Mouse (Mus musculus): Measurements from ENCODE around the gene Cpne9.

The Cpne9 gene

DNA sequence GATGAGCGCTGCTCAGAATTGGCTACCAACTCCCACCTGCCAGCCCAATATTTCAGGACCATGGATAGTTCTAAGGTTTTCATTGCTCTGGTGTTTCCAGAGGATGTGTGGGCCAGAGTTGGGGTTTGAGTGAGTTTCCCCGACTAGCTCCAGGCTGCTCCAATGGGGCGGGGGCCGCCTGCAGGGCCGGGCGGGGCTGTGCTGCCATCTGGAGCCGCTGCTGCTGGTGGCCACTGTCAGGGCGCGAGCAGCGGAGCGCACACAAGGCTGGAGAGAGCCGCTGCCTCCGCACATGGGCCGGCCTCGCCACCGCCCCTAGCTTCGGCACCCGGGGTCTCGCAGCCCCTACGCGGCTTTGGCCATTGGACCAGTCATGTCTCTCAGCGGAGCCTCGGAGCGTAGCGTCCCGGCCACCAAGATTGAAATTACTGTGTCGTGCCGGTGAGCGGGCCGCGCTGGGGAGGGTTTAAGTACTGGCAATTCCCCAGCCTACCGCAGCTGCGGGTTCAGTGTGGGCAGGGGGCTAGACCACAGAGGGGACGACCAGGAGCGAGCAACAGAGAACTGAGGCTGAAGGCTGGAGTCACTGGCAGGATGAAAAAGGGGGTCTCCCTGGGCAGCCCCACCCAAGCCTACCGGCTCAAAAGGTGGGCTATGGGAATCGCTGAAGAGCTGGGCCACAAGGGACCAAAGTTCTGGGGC lies at the start of gene Cpne9:
Gene Cpne9 (plus strand): TSS at position 207 of the 702 bp plus-strand sequence.
- DNase-seq (ENCODE audit: low spot score in 2 of 2) = peak in 1 of 2 experiments; percentile 23

DNA sequence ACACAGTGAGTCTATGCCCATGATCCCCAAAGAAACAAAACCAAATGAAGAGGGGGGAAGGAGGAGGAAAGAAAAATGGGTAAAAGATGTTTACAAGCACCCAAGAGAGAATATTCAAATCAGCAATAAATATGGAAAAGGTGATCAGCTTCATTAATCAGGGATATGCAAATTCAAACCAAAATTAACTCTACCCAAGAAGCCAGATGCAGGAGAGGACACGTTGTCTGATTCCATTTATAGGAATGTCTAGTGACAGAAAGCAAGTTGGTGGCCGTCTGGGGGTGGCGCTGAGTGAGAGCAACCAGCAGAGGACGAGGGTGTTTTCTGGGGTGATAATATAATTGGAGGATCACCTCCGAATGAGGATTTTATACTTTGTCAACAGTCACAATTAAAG lies 47.0 kb upstream of the Cpne9 start:
- DNase-seq (ENCODE audit: low spot score in 2 of 2) = no peak

DNA sequence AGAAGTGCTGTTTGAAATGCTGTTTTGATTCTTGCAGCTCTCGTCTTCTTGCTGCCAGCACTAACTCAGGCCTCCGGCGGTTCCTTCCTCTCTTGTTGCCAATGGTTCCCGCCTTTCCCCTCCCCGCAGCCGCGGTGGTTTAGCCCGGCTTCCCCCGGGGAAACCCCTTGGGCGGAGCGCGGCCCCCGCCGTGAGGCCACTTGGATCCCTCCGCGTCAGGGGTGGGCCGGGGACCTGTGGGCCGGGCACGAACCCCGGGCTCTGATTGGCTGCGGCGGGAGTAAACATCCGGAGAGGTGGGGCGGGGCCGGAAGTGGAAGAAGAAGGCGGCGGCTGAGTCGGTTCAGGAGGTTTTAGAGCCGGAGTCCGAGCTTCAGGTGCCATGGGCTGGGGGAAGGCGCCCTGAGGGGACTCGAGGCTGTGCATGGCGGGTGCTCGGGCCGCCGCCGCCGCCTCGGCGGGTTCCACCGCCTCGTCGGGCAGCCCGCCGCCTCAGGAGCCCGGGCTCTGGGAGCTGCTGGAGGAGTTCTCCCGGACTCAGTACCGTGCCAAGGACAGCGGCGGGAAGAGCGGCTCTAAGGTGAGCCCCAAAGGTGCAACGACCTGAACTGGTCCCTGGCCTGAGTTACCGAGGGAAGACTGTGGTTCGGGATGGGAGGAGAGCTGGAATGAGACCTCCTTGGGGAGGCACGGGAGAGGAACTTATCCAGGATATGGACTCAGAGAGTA lies 44.4 kb upstream of the Cpne9 start, which contains the start of gene Mtmr14:
Gene Mtmr14 (plus strand): TSS at position 302 of the 729 bp plus-strand sequence.
- DNase-seq (ENCODE audit: low spot score in 2 of 2) = peak; percentile 99

DNA sequence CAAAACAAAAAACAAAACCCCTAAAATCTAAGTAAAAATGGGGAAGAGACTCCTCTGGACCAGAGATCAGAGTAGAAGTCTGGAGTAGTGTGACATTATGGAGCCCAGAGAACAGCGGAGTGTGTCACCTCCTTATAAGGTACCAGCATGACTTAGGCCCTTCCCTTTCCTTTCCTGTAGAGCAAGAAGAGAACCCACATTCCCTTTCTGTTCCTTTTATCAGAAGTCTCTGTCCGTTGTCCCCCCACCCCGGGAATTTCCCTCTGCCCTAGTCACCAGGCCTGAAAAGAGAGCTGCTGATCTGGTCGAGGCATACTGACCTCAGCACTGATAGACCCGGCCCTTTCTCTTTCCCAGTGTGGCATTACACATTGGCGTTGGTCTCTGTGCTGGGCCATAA lies 43.7 kb upstream of the Cpne9 start:
- no peak for DNase-seq (ENCODE audit: low spot score in 2 of 2)

DNA sequence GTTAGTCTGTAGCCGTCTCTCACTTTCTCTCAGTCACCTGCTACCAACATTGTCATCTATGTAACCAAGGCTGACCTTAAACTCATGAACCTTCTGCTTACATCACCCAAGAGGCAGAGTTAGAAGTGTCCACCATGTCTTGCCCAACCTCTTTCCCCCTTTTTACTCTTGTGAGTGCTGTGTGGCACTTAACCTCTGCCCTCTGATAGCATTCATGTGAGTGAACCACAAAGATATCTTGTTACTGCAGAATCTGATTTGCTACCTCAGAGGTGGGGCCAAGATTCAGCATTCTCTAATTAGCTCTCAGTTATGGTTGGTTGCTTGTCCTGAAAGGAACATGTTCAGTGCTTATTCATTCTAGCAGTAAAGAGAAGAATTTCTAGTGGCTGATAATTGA lies 39.4 kb upstream of the Cpne9 start:
- DNase-seq (ENCODE audit: low spot score in 2 of 2) = no peak

DNA sequence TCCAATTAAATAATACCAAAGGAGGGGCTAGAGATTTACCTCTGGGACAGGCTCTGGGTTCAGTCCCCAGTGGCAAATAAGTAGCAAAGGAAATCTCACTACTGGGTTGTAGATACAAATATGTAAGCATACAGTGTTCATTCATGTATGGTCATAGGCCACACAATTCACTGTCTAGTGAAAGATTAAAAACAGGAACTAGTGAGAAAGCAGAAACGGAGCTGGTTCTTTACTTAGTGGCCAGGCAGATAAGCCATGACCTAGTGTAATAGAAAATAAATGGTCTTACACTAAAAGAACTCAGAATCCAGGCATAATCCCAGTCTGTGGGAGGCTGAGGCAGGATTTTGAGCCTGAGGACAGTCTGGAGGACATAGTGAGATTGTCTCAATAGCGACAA lies 36.5 kb upstream of the Cpne9 start:
- DNase-seq (ENCODE audit: low spot score in 2 of 2) = no peak

DNA sequence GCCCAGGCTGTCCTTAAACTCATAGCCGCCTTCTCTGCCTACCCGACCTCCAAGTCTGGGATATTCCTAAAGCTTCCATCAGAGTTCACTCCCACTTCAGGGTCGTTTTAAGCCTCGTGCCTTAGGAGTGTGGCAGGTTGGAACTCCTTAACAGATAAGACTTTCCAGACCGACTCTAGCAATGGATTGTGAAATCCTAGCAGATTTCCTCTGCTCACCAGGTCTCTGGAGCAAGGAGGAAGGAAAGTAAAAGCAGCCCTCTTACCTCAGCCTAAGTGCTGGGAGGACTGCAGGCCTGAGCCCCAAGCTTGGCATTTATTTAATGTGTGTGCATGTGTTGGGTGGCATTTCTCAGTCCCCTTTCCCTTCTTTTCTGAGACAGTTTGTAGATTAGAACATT lies 31.3 kb upstream of the Cpne9 start:
- no peak for DNase-seq (ENCODE audit: low spot score in 2 of 2)

DNA sequence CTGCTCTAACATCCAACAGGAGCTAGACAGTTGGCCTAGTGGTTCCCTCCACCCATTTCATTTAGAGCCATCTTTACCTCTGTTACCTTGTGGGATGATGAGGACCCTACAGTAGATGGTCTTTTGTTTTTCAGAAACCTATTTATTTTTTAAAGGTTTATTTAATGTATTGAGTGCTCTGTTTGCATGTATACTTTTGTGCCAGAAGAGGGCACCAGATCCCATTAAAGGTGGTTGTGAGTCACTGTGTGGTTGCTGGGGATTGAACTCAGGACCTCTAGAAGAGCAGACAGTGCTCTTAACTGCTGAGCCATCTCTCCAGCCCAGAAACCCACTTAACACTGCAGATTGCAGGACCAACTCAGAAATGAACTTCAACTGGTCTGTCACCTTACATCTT lies 30.2 kb upstream of the Cpne9 start:
- DNase-seq (ENCODE audit: low spot score in 2 of 2) = no peak

DNA sequence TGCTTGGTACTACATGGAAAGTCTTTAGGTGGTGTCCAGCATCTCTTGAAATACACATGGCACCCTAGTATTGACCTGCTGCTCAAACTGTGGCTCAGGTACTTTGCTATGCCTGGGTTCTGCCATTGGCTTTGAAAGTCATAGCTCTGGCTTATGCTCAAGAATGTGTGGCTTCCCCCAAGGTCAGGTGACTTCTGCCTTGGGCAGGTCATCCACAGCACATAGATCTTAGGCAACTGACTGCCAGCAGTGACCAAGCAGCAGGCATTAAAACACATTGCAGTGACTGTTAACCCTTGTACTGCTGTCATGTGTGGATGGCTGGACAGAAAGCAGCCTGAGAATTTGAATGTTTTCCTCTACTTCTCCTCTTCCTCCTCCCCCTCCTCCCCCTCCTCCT lies 27.2 kb upstream of the Cpne9 start:
- no peak for DNase-seq (ENCODE audit: low spot score in 2 of 2)

DNA sequence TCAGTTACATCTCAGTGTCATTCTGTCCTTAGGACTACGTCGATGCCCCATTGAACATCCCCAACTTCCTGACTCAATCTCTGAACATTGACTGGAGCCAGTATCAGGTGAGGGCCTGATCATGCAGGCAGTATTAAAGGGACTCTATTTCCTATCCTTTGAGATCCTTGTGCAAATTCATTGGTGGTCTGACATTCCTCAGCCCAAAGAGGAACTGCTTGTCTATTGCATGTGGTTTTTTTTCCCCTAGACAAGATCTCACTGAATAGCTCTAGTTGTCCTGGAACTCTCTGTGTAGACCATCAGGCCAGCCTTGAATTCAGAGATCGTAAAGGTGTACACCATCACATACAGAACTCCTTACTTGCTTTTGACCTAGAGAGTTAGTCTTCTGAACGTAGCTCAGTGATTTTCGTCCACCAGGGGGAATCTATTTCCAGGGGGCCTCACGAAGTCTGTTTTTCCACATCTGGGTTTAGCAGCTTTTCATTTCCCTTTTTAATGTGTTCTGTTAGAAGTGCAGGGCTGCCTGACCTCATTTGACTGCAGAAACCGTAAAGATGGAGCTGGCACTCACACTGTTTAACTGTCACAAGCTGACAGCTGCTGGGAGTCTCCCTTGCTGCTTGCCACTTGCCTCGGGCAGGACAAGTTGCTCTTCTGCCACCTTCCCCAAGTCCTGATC lies 20.8 kb upstream of the Cpne9 start:
- DNase-seq (ENCODE audit: low spot score in 2 of 2) = peak in 1 of 2 experiments; percentile 32

DNA sequence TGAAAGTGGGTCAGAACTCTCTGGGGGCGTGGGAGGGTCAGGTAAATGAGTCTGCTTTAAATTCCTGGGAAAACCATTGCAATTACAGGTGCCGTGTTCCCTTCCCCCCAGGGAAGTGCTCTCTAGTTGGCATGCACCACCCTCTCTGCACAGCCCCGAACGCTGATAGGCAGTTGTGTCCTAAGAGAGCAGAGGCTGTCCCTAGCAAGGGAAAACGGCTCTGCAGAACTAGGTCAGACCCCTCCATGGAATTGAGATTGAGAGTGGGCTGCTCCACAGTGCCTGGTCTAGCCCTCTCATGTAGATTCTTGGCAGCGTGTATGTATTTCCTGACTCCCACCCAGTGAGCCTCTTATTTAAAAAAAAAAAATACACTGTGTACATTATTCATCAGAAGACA lies 18.6 kb upstream of the Cpne9 start:
- no peak for DNase-seq (ENCODE audit: low spot score in 2 of 2)

DNA sequence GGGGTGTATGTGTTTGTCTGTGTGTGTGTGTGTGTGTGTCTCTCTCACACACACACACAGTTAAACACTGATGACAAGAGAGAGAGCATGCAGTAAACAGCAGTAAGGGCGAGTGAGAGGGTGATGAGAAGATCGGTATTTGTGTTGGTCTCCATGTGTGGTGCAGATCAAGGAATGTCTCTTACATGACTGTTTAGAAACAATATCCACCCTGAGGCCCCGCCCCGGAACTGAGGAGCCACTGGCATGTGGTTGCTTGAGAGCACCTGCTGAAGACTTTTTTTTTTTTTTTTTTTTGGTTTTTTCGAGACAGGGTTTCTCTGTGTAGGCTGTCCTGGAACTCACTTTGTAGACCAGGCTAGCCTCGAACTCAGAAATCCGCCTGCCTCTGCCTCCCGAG lies 17.7 kb upstream of the Cpne9 start:
- DNase-seq (ENCODE audit: low spot score in 2 of 2) = peak in 1 of 2 experiments; percentile 14

DNA sequence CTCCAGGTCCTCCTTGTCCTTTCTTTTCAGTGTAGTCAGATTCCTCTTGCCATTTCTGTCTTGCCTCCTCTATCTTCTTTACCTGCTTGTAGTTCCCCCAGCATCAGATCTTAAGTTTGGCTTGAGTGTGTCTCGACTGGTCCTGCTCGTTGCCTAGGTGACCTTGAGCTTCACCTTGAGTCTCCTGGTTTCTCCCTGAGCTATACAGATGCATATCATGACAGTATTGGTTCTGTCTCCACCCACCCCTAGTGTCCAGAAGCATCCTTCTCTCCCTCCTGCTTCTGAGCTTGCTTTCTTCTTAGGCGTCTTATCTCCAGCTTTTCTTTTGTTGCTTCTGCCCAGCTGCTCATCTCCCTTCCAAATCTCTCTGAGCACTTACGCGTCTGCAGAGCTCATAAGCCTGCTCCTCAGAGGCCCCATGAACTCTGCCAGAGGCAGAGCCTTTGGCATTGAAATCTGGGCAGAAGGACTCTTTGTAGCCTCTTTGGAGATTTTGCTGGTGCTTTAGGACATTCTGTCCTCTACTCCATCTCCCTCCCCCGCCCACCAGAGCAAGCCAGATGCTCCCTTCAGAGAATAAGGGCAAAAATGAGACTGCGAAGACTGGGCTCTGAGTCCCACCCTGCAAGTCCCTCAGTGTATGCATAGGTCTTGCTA lies 15.0 kb upstream of the Cpne9 start:
- no peak for DNase-seq (ENCODE audit: low spot score in 2 of 2)

DNA sequence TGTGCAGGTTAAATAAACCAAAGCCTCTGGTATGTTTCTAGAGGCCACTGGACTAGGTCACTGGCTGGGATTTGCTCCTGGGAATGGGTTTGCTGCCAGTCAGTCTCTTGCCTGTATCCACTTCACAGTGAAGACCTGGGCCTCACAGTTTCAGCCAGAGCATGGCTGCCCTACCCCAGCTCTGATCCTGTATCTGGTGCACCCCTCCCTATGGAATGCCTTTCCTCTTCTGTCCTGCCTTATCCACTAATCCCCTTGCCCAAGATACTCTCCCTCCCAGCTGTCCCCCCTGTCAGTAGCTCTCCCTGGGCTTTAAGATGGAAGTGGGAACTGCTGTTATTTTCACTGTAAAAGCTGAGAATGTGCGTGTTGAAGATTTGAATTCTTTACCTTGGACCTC lies 14.1 kb upstream of the Cpne9 start:
- DNase-seq (ENCODE audit: low spot score in 2 of 2) = no peak

DNA sequence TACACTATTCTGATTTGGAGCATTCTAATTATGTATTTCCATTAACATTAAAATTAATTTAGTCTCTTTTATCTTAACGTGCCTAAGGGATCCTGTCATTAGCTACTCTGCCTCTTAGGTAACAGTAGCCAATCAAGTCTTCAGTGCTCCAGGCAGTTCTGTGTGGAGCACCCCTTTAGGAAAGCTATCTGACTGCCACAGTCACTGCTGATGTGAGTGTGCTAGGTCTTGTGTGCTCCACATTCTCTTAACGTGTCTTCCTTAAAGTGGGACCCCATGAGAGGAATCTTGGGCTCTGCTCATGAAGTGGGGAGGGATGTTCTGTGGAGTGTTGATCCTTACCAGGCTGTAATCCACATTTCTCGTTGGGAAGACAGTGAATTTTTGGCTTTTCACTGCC lies 9.7 kb upstream of the Cpne9 start:
- DNase-seq (ENCODE audit: low spot score in 2 of 2) = no peak

DNA sequence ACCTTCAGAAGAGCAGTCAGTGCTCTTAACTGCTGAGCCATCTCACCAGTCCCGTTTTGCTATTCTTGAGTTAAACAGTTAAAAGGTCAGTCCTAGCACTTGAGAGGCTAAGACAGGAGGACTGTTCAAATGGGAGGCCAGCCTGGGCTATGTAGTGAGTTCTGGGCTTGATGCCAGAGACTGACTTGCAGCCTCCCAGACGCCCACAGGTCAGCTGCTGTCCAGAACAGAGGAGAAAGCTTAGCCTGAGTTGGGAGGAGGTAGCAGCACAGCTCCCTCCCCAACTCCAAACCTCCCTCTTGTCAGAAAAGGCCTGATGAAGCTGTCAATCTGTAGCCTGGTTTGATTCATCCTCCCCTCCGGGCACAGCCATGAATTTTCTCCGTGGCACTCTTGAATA lies 5.3 kb upstream of the Cpne9 start:
- DNase-seq (ENCODE audit: low spot score in 2 of 2) = no peak

DNA sequence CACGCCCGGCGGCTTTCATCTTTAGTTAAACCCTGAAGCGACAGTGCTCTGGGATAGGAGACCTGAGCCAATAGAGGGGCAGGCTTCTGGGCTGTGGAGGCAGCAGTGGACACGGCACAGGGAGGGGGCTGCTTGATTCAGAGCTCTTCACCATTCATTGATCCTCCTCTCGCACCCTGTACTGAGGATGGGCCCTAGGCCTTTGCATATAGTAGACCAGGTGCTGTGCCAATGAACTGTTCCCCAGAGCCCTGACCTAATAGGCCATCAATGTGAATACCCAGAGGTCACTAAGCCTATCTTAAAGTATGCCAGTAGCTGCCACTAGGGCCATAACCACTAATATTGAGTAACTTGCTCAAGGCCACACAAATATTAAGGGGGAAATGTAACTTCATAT lies 431 bp upstream of the Cpne9 start:
- DNase-seq (ENCODE audit: low spot score in 2 of 2) = no peak

DNA sequence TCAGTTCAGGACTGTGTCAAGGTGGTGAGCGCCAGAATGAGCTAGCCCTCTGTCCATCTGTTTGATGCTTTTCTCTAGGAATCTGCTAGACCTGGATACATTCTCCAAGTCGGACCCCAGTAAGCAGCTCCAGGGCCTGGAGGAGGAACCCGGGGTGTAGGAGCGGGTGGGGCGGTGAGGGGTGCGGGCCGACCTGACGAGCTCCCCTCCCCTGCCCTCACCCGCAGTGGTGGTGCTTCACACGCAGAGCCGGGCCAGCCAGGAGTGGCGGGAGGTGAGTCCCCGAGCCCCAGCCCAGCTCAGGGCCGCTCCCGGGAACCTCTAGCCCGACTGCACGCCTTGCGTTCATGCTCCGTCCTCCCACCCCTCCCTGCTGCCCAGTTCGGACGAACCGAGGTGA lies 862 bp downstream of the Cpne9 start:
- DNase-seq (ENCODE audit: low spot score in 2 of 2) = no peak

DNA sequence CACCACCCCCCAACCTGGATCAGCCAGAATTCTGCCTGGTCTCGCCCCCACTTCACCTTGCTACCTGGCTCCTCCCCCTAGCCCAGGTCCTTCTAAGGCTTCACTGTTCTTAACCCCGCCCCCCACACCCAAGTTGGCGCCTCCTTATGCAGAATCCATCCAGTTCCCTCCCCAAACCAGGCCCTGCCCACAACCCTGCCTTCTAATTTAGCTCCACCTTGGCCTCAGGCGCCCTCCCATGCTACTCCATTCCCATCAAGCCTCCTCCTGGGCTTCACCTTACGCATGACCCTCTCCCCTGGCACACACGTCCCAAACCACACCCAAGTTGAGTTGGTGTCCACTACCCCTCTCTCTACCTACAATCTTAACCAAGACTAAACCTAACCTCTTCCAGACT lies 1.4 kb downstream of the Cpne9 start:
- DNase-seq (ENCODE audit: low spot score in 2 of 2) = no peak

DNA sequence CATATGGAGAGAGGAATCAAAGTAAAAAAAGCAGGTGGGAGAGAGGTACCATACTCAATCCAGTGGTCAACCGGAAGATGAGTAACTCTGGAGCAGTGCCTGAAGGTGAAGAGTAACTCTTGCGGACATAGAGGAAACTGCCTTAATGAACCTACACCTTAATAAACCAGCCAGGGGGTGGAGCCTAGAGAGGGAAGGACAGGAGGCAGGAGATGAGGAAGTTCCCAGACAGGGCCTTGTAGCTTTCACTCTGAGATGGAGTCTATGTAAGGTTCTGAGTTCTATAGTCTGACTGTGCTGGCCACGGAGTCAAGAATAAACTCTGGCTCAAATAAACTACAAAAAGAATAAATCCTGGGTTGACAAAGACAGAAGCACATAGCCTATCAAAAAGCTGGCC lies 2.8 kb downstream of the Cpne9 start:
- no peak for DNase-seq (ENCODE audit: low spot score in 2 of 2)

DNA sequence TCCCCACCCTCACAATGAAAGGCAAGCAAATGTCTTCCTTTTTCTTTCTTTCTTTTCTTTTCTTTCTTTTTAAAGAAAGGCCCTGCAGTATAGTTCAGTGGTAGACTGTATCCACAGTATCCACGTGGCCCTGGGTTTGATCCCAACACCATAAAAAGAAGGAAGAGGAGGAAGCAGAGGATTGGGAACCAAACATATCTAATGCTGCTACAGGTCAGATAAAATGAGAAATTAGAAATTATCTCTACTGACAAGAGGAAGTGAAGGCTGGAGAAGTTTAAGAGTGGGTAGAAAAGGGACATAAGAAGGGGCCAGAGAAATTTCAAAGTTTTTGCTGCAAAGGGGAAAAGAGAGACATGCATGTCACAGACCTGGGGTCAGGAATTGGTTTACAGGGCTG lies 4.2 kb downstream of the Cpne9 start:
- no peak for DNase-seq (ENCODE audit: low spot score in 2 of 2)

DNA sequence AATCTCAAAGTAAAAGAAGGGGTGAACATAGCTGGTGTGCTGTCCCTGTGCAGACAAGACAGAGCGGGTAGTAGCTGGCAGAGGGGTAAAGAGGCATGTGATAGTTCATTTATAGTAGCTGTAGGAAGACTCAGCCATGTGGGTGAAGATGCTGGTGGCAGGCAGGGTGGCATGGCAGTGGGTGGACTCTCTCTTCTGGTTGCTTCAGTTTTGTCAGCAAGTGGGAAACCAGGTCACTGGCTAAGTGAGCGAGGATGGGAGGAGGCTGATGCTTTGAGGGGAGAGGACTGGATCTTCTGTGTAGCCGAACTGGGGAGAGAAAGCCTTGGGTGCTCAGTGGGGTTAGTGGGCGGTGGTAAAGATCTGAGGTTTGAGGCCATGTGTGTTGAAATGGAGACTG lies 5.1 kb downstream of the Cpne9 start:
- DNase-seq (ENCODE audit: low spot score in 2 of 2) = no peak

Measured in thymus, postnatal 10 days (tissue).